Mouse (Mus musculus): Measurements from ENCODE around the gene Gpr45.

Gpr45 gene

DNA sequence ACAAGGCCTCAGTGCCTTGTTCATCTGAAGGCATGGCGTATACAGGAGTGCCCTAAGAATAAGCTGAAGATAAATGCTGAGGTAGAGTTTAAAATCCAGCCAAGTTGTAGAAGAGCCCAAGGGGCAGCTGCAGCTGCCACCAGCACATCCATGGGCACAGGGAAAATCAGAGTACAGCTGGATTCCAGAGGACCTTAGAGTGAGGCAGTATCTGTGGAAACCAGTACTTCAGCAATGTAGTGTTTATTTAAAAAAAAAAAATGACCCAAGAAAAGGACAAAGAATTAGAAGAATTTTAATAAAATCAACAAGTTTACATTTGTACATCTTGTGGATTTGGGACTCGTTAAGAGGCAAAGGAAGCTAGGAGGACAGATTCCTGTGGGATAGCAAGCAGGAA is 94.3 kb downstream of the Gpr45 start:
- DNase-seq (ENCODE audit: low read depth, low spot score), result no peak

- no peak for DNase-seq (ENCODE audit: low read depth, low spot score)
Measured at GRCm38 (mm10) chr1:43047811-43048210, 95.1 kb downstream of the Gpr45 start.

DNA sequence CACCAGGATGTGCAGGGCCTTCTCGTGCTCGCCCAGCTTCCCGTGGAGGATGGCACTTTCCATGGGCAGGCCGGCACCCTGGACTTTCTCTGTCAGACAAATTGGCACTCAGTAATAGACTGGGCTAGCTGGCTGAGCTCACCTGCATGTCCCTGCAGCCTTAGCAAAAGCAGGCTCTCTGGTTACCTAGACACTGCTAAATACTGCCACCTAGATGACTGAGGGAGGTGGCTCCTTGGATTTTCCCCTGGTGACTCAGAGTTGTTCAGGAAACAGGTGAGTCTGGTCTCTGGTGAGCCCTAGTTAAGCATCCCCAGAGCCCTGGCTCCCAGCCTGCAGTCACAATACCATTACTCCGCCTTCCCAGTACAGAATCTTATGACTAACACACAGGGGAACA is 99.2 kb downstream of the Gpr45 start:
- DNase-seq (ENCODE audit: low read depth, low spot score), result no peak

- peak; percentile 59 for DNase-seq (ENCODE audit: low read depth, low spot score)
Measured at GRCm38 (mm10) chr1:43065615-43066310, 113.1 kb downstream of the Gpr45 start.

- DNase-seq (ENCODE audit: low read depth, low spot score), result no peak
Measured at GRCm38 (mm10) chr1:43066573-43066972, 113.9 kb downstream of the Gpr45 start.

GRCm38 (mm10) chr1:43067551-43067950 is 114.9 kb downstream of the Gpr45 start:
- no peak for DNase-seq (ENCODE audit: low read depth, low spot score)

DNA sequence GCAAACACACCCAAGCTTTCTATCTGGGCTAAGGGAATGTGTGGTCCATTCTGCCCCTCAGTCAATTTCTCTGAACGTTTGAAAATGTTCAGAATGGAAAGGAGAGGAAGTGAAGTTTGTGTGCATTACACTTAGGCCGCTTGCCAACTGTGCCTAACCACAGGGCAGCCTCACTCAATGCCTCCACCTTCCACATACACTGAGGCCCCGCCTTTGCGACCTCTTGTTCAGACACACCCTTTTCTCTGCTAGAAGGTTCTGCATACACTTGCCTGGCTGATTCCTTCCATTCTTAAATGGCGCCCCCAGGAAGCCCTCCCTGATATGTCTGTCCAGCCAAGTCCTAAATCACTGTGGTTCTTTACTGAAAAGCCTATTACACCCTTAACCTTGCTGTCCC is 118.1 kb downstream of the Gpr45 start:
- no peak for DNase-seq (ENCODE audit: low read depth, low spot score)

- no peak for DNase-seq (ENCODE audit: low read depth, low spot score)
Measured at GRCm38 (mm10) chr1:43072028-43072427, 119.4 kb downstream of the Gpr45 start.

GRCm38 (mm10) chr1:43072561-43072960 is 119.9 kb downstream of the Gpr45 start:
- DNase-seq (ENCODE audit: low read depth, low spot score), result no peak

- DNase-seq (ENCODE audit: low read depth, low spot score), result no peak
Measured at GRCm38 (mm10) chr1:43074791-43075190, 122.1 kb downstream of the Gpr45 start.

GRCm38 (mm10) chr1:43078124-43078523 is 125.5 kb downstream of the Gpr45 start:
- no peak for DNase-seq (ENCODE audit: low read depth, low spot score)

GRCm38 (mm10) chr1:43082946-43083345 is 130.3 kb downstream of the Gpr45 start:
- no peak for DNase-seq (ENCODE audit: low read depth, low spot score)
